Mouse (Mus musculus) MEL (cell line): ENCODE measurements around the gene Gabrr3. TPM values are rescaled to one million over a fixed set of nuclear protein-coding genes. Genes with fewer than 3 reads are reported as not detected.

Experiments
- DNase-seq: peaks from one replicate; pipeline ENCODE4 v3.0.0; 2011; ENCODE audit warnings: low read depth, low spot score
- H3K27ac ChIP-seq: 2 replicates; pipeline ENCODE4 v1.5.1; 2012; ENCODE audit warnings: low read depth, mild to moderate bottlenecking, control low read depth, low read length, moderate library complexity; ENCODE audit not compliant: control insufficient read depth
- H3K27me3 ChIP-seq, 2 experiments: fragments of 150-350 bp in 1 of 2; sonication (generic) in 1 of 2; 2 replicates each; pipeline ENCODE4 v1.6.1; 2012; ENCODE audit warnings: low read length in 2 of 2, mild to moderate bottlenecking in 2 of 2, improper control_type of control experiment in 1 of 2, moderate library complexity in 1 of 2; ENCODE audit not compliant: insufficient read depth in 2 of 2, control insufficient read depth in 1 of 2
- H3K36me3 ChIP-seq, 2 experiments: 2 replicates each; pipeline ENCODE4 v1.6.1; 2012 to 2014; ENCODE audit warnings: low read length in 2 of 2, improper control_type of control experiment in 1 of 2, inconsistent platforms in 1 of 2, mild to moderate bottlenecking in 1 of 2; ENCODE audit not compliant: insufficient read depth in 2 of 2, control insufficient read depth in 1 of 2
- H3K4me1 ChIP-seq, 2 experiments: fragments of 150-350 bp in 1 of 2; sonication (generic) in 1 of 2; 2 replicates each; pipeline ENCODE4 v1.6.1; 2012; ENCODE audit warnings: low read length in 2 of 2, improper control_type of control experiment in 1 of 2, mild to moderate bottlenecking in 1 of 2; ENCODE audit not compliant: insufficient read depth in 2 of 2, control insufficient read depth in 1 of 2
- H3K4me3 ChIP-seq, 2 experiments: fragments of 150-350 bp in 1 of 2; sonication (generic) in 1 of 2; 2 replicates each; pipeline ENCODE4 v1.5.1; 2012; ENCODE audit warnings: low read depth in 2 of 2, low read length in 2 of 2, mild to moderate bottlenecking in 2 of 2, moderate library complexity in 2 of 2, control low read depth in 1 of 2, improper control_type of control experiment in 1 of 2; ENCODE audit not compliant: control insufficient read depth in 1 of 2, insufficient read depth in 1 of 2
- H3K79me2 ChIP-seq: 2 replicates; pipeline ENCODE4 v1.6.1; 2012; ENCODE audit warnings: mild to moderate bottlenecking, low read length, moderate library complexity; ENCODE audit not compliant: control insufficient read depth, poor library complexity, insufficient read depth
- H3K9ac ChIP-seq: 2 replicates; pipeline ENCODE4 v1.6.1; 2012; ENCODE audit warnings: low read depth, mild to moderate bottlenecking, control low read depth, low read length, moderate library complexity; ENCODE audit not compliant: control insufficient read depth, poor library complexity, severe bottlenecking
- H3K9me3 ChIP-seq: fragments of 150-350 bp; sonication (generic); replicated peaks from 2 replicates; pipeline ENCODE4 v1.6.1; 2012; ENCODE audit warnings: mild to moderate bottlenecking, low read length, improper control_type of control experiment, moderate library complexity; ENCODE audit not compliant: insufficient read depth
- CHD1 ChIP-seq: IDR thresholded peaks from 2 replicates; pipeline ENCODE4 v1.6.1; 2012; ENCODE audit warnings: low read depth, mild to moderate bottlenecking, inconsistent platforms, low read length, improper control_type of control experiment
- CHD2 ChIP-seq: IDR thresholded peaks from 2 replicates; pipeline ENCODE4 v1.6.1; 2011; ENCODE audit warnings: low read length, improper control_type of control experiment
- CTCF ChIP-seq, 3 experiments: IDR thresholded peaks in 2 of 3; conservative IDR thresholded peaks in 1 of 3; 2 replicates each; pipeline ENCODE4 v1.5.1; 2011 to 2012; ENCODE audit warnings: low read length in 3 of 3, low read depth in 2 of 3, mild to moderate bottlenecking in 2 of 3, improper control_type of control experiment in 1 of 3, inconsistent platforms in 1 of 3, mixed read lengths in 1 of 3, moderate library complexity in 1 of 3; ENCODE audit not compliant: control insufficient read depth in 1 of 3, insufficient read depth in 1 of 3, poor library complexity in 1 of 3, severe bottlenecking in 1 of 3
- E2F4 ChIP-seq: IDR thresholded peaks from 2 replicates; pipeline ENCODE4 v1.6.1; 2011; ENCODE audit warnings: low read depth, low read length, improper control_type of control experiment, borderline replicate concordance
- ELF1 ChIP-seq: IDR thresholded peaks from 2 replicates; pipeline ENCODE4 v1.6.1; 2014; ENCODE audit warnings: low read depth, mild to moderate bottlenecking, inconsistent platforms, low read length, improper control_type of control experiment, moderate library complexity
- GATA1 ChIP-seq: IDR thresholded peaks from 2 replicates; pipeline ENCODE4 v1.6.1; 2011; ENCODE audit warnings: low read depth, low read length, improper control_type of control experiment
- HCFC1 ChIP-seq: IDR thresholded peaks from 2 replicates; pipeline ENCODE4 v1.6.1; 2012; ENCODE audit warnings: low read depth, mild to moderate bottlenecking, inconsistent platforms, low read length, improper control_type of control experiment, moderate library complexity
- JUND ChIP-seq: IDR thresholded peaks from 2 replicates; pipeline ENCODE4 v1.6.1; 2011; ENCODE audit warnings: low read depth, mild to moderate bottlenecking, improper control_type of control experiment, low read length
- MAX ChIP-seq: IDR thresholded peaks from 2 replicates; pipeline ENCODE4 v1.6.1; 2011; ENCODE audit warnings: low read length, improper control_type of control experiment
- MAZ ChIP-seq: IDR thresholded peaks from 2 replicates; pipeline ENCODE4 v1.6.1; 2012; ENCODE audit warnings: low read depth, mild to moderate bottlenecking, inconsistent platforms, low read length, improper control_type of control experiment
- MXI1 ChIP-seq: IDR thresholded peaks from 2 replicates; pipeline ENCODE4 v1.6.1; 2011; ENCODE audit warnings: mild to moderate bottlenecking, low read depth, low read length, improper control_type of control experiment
- MYC ChIP-seq: IDR thresholded peaks from 2 replicates; pipeline ENCODE4 v1.6.1; 2011; ENCODE audit warnings: low read depth, mild to moderate bottlenecking, low read length, improper control_type of control experiment, moderate library complexity
- NELFE ChIP-seq: IDR thresholded peaks from 2 replicates; pipeline ENCODE4 v1.6.1; 2011; ENCODE audit warnings: low read depth, low read length, improper control_type of control experiment
- NRF1 ChIP-seq: IDR thresholded peaks from 2 replicates; pipeline ENCODE4 v1.6.1; 2014; ENCODE audit warnings: low read depth, mild to moderate bottlenecking, inconsistent platforms, low read length, improper control_type of control experiment, moderate library complexity; ENCODE audit not compliant: poor library complexity, insufficient read depth, severe bottlenecking
- POLR2A ChIP-seq, 2 experiments: IDR thresholded peaks; 2 replicates each; pipeline ENCODE4 v1.6.1; 2011 to 2012; ENCODE audit warnings: low read length in 2 of 2, mild to moderate bottlenecking in 2 of 2, control low read depth in 1 of 2, improper control_type of control experiment in 1 of 2, low read depth in 1 of 2, moderate library complexity in 1 of 2; ENCODE audit not compliant: control insufficient read depth in 1 of 2, insufficient read depth in 1 of 2, poor library complexity in 1 of 2
- POLR2AphosphoS2 ChIP-seq: IDR thresholded peaks from 2 replicates; pipeline ENCODE4 v1.6.1; 2011; ENCODE audit warnings: low read length, improper control_type of control experiment
- POLR2AphosphoS5 ChIP-seq: IDR thresholded peaks from 2 replicates; pipeline ENCODE4 v1.6.1; 2012; ENCODE audit warnings: low read depth, borderline replicate concordance, mild to moderate bottlenecking, inconsistent platforms, low read length, moderate library complexity, mixed read lengths
- RAD21 ChIP-seq: IDR thresholded peaks from 2 replicates; pipeline ENCODE4 v1.6.1; 2011; ENCODE audit warnings: mild to moderate bottlenecking, low read depth, low read length, improper control_type of control experiment
- RCOR1 ChIP-seq: IDR thresholded peaks from 2 replicates; pipeline ENCODE4 v1.6.1; 2012; ENCODE audit warnings: low read depth, mild to moderate bottlenecking, inconsistent platforms, low read length, improper control_type of control experiment
- SMC3 ChIP-seq: IDR thresholded peaks from 2 replicates; pipeline ENCODE4 v1.6.1; 2011; ENCODE audit warnings: low read depth, low read length, improper control_type of control experiment
- TAL1 ChIP-seq: IDR thresholded peaks from 2 replicates; pipeline ENCODE4 v1.6.1; 2012; ENCODE audit warnings: mild to moderate bottlenecking, inconsistent platforms, low read length, moderate library complexity, mixed read lengths
- USF2 ChIP-seq, 2 experiments: IDR thresholded peaks; 2 replicates each; pipeline ENCODE4 v1.6.1; 2011 to 2012; ENCODE audit warnings: improper control_type of control experiment in 2 of 2, low read length in 2 of 2, borderline replicate concordance in 1 of 2, inconsistent platforms in 1 of 2, low read depth in 1 of 2, mild to moderate bottlenecking in 1 of 2; ENCODE audit not compliant: insufficient read depth in 1 of 2
- ZC3H11A ChIP-seq: IDR thresholded peaks from 2 replicates; pipeline ENCODE4 v1.6.1; 2012; ENCODE audit warnings: low read depth, mild to moderate bottlenecking, inconsistent platforms, low read length, improper control_type of control experiment
- ZMIZ1 ChIP-seq: IDR thresholded peaks from 2 replicates; pipeline ENCODE4 v1.6.1; 2012; ENCODE audit warnings: low read depth, mild to moderate bottlenecking, inconsistent platforms, low read length, improper control_type of control experiment, moderate library complexity
- polyA plus RNA-seq, 2 experiments: library from polyadenylated mRNA; stranded (reverse) in 1 of 2; unstranded in 1 of 2; fragments of >175 nt in 1 of 2; fragments of >200 nt in 1 of 2; gene quantifications; 2 replicates each; pipeline versions ENCODE4 v1.2.1 to v1.2.4; 2012; ENCODE audit warnings: low replicate concordance in 2 of 2, low read depth in 1 of 2; ENCODE audit not compliant: insufficient read length in 2 of 2, insufficient read depth in 1 of 2, missing spikeins in 1 of 2
- total RNA-seq: library from RNA; depleted of rRNA; stranded (reverse); fragments of 300-350 nt; gene quantifications from 2 replicates; pipeline ENCODE4 v1.2.3, GENCODE M21; 2012

The Gabrr3 gene
- total and polyA plus RNA-seq, 3 experiments: not detected

- Histone ChIP-seq H3K9ac (no peak overlapping the region), H3K4me3 (no peak overlapping the region), H3K9me3 (no peaks in the 10 kb centered on the region), H3K27me3 (no peaks in the 10 kb centered on the region), H3K4me1 (peaks cover 0 to 4% of the 10 kb centered on the region in 2 experiments; a peak in 1 of 4 replicates), H3K79me2 (no peaks in the 10 kb centered on the region), H3K36me3 (no peaks in the 10 kb centered on the region; a peak in 1 of 4 replicates), H3K27ac (no peak overlapping the region)
- TF ChIP-seq ZMIZ1 (no peak), ZC3H11A (no peak), GATA1 (no peak), NELFE (no peak), RAD21 (no peak), POLR2AphosphoS2 (no peak), MXI1 (no peak), JUND (no peak), CTCF (IDR thresholded peaks at IDR 0.05 in 2 of 3, conservative IDR thresholded peaks at IDR 0.05 in 1 of 3; ENCODE audit: control insufficient read depth in 1 of 3, insufficient read depth in 1 of 3, low read depth in 2 of 3, low read length in 3 of 3, poor library complexity in 1 of 3, severe bottlenecking in 1 of 3) (no peak), POLR2AphosphoS5 (no peak), CHD2 (no peak), NRF1 (no peak), E2F4 (no peak), CHD1 (no peak), MYC (no peak), ELF1 (no peak)
- no peak for DNase-seq
Measured at GRCm38 (mm10) chr16:59404798-59405197, 2.3 kb upstream of the Gabrr3 start.

- H3K36me3 ChIP-seq: no peaks in the 10 kb centered on the region
- no peaks in the 10 kb centered on the region for H3K9me3 ChIP-seq
- TF ChIP-seq HCFC1 (no peak), TAL1 (no peak), POLR2A (IDR thresholded peaks at IDR 0.05; ENCODE audit: control insufficient read depth in 1 of 2, insufficient read depth in 1 of 2, low read depth in 1 of 2, low read length in 2 of 2, poor library complexity in 1 of 2) (no peak), MAZ (no peak), USF2 (IDR thresholded peaks at IDR 0.05; ENCODE audit: borderline replicate concordance in 1 of 2, insufficient read depth in 1 of 2, low read depth in 1 of 2, low read length in 2 of 2) (no peak), GATA1 (no peak), ELF1 (no peak), MXI1 (no peak), SMC3 (no peak), MAX (no peak), ZC3H11A (no peak), RCOR1 (no peak)
- no peaks in the 10 kb centered on the region for H3K79me2 ChIP-seq
- H3K9ac ChIP-seq: no peak overlapping the region
- no peak for DNase-seq
- no peaks in the 10 kb centered on the region for H3K4me1 ChIP-seq
- H3K27me3 ChIP-seq: no peaks in the 10 kb centered on the region
- H3K4me3 ChIP-seq: no peak overlapping the region
- H3K27ac ChIP-seq: no peak overlapping the region
Measured at GRCm38 (mm10) chr16:59409341-59409748, 2.2 kb downstream of the Gabrr3 start.
